Mouse (Mus musculus) inflammation-experienced regulatory T-cells (primary cell): ENCODE results near the gene Medag. TPM values are rescaled to one million over a fixed set of nuclear protein-coding genes. Genes with fewer than 3 reads are reported as not detected.

Experiments used
- polyA plus RNA-seq, 2 experiments: library from polyadenylated mRNA; unstranded; fragments of 100-300 nt; shearing (Covaris generic); gene quantifications; one replicate each; pipeline ENCODE4 v1.2.1; 2017

The Medag gene
- 1 to 10 TPM; 2.5 to 4.2 TPM for polyA plus RNA-seq

GRCm38 (mm10) chr5:149411509-149412193 is at the start of gene Medag:
TSS of gene Medag (plus strand) at chr5:149411749.

DNA sequence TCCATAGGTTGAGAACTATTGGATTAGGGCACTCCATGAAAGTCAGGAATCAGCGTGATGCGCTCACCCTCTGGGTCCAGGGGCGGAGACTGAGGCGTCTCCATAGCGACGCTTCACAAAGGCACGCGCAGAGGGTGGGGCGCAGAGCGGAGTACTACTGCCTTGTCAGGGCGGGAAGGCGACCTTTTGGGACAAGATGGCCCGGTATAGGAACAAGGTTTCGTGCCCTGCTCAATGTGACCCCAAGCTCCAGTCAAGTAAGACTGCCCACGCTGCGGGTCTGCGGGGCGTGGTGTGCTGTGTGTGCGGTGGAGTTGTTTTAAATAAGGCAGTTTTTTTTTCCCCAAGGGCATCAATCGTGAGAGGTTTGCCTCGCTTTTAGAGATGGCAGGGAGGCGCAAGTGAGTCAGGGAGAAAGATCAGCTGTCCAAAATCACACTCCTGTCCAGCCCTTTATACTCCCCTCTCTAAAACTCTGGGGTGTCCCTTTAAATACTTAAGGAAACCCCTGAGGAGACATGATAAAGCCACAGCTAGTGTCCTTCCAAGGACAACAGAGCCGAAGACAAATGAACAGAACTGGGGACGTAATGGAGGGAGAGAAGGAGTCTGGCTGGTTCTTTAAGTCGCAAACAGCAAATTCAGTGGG is 28.1 kb downstream of the Medag start, which contains the start of gene Tex26:
Gene Tex26 (plus strand): TSS at position 130 of the 649 bp plus-strand sequence.

Other genes starting within 250 kb of the Medag start
- 10 to 100 TPM; 42.7 to 72.4 TPM for gene Uspl1, start 227.4 kb upstream of the Medag start, polyA plus RNA-seq
- gene Hmgb1, start 227.3 kb upstream of the Medag start, polyA plus RNA-seq = 100 to 1,000 TPM; 202 to 249 TPM
- gene Alox5ap, start 147.0 kb upstream of the Medag start, polyA plus RNA-seq = 1 to 10 TPM in 1 of 2 experiments, under 1 TPM in 1; 0.33 to 9.6 TPM
- gene Tex26, start 27.9 kb downstream of the Medag start, polyA plus RNA-seq = not detected
- under 1 TPM in 1 of 2 experiments, not detected in 1; 0.94 TPM for gene Wdr95, start 116.9 kb downstream of the Medag start, polyA plus RNA-seq
- 100 to 1,000 TPM in 1 of 2 experiments, 10 to 100 TPM in 1; 73.3 to 101 TPM for gene Hsph1, start 224.6 kb downstream of the Medag start, polyA plus RNA-seq